Mouse (Mus musculus): ENCODE measurements around the gene Vmn1r180.
"Not testable (repeated sequence)": the region's sequence is repeated elsewhere in the genome, so short reads cannot be mapped to it uniquely, and the experiment has no call there.

The Vmn1r180 gene

DNA sequence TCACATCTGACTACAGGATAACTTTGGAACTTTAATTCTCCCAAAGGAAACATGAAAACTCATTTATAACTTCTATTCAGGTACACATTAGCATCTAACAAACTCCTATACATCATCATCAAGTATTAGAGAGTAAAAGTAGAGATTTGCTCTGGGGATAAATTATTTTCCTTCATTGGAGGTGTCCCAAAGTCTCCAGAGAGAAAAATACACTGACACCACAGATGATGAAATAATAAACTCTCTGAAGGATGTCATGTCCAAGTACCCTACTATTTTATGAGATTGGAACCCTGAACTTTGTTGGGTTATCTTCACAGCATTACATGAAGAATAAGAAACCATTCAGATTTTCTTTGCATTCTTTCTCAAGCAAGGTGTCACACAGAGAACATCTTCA is at the start of gene Vmn1r180:
Vmn1r180 (plus strand) TSS at position 301 of the 400 bp plus-strand sequence.
- DNase-seq (ENCODE audit: low read depth, low spot score) = no peak

DNA sequence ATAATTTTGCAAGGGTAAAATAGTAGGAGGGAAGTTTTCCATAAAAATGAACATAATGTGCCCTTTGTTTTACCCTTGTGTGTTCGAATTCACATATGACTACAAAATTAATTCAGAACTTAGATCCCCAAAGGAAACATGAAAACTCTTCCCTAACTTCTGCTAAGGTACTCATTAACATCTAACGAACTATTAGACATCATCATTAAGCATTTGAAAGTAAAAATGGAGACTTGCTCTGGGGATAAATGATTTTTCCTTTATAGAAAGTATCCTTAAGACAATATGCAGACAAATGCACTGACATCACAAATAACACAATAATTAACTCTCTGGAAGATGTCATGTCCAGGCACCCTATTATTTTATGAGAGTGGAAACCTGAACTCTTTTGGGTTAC is 23.8 kb upstream of the Vmn1r180 start, which contains the start of gene Vmn1r179:
Vmn1r179 (plus strand) TSS at position 301 of the 400 bp plus-strand sequence.
- DNase-seq (ENCODE audit: low read depth, low spot score) = no peak

DNA sequence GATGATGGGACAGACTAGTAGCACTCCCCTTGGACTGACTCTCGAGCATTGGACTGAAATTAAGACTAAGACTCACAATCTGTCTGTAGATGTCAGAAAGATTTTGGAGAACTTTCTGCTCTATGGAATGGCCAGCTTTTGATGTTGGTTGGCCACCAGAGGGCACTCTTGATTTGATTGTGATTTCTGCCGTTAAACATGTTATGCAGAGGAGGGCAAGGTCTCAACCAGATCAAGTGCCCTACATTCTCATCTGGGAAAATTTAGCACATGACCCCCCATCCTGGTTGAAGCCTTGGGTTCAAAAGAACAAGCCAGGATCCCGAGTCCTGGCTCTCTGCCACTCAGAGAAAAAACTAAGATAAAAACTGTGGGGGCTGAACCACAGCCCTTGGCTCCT is 17.6 kb downstream of the Vmn1r180 start:
- not testable (repeated sequence) for DNase-seq (ENCODE audit: low read depth, low spot score)

DNA sequence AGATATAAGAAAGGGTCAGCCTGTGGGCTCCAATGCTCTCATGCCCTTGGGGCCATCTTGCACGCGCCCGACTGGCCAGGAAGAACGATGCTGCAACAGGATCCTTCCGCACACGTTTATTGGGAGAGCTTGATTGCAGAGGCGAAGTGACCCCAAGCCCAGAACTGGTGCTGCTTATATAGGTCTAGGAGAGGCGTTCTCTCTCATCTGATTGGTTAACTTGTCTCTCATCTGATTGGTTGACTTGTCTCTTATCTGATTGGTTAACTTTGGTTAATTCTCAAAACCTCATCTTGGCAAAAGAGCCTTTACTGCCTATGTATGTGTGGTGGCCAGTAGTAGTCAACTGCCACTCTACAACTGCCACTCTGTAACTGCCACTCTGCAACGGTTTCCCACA is 23.9 kb downstream of the Vmn1r180 start, which contains the start of gene Vmn1r181:
Vmn1r181 (plus strand) TSS at position 301 of the 400 bp plus-strand sequence.
- not testable (repeated sequence) for DNase-seq (ENCODE audit: low read depth, low spot score)

DNA sequence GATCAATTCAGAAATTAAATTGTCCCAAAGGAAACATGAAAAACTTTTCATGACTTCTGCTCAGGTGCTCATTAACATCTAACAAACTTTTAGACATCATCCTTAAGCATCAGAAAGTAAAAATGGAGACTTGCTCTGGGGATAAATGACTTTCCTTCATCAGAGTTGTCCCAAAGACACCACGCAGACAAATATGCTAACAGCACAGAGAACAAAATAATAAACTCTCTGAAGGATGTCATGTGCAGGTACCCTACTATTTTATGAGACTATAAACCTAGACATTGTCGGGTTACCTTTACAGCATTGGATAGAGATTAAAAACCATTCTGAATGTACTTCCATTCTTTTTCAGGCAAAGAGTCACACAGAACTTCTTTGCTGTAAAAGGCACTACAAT is 51.0 kb downstream of the Vmn1r180 start, which contains the start of gene V1rd19:
V1rd19 (plus strand) TSS at position 301 of the 400 bp plus-strand sequence.
- DNase-seq (ENCODE audit: low read depth, low spot score) = no peak

Data from embryo, embryonic 11.5 days (tissue).